Comparison of ENCODE assay signal across 13 mouse cellular contexts in the genomic region with DNA sequence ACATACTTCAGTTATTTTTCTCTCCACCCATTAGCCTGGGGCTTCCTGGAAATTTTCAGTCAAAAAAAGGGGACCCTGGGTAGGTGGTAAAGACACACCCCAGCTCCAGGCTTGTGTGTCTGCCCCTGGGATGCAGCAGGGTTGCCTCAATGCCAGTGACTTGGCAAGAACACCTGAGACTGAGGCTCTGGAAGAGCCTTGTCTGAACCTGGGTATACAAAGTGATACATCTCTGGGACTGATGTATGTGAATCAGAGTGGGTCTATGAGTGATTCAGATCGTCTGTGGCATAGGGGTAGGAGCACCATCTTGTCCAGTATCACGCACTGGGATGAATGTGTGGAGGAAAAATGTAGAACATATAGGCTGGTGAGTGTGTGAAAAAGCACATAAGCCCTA. TPM values are rescaled to one million over a fixed set of nuclear protein-coding genes. Genes with fewer than 3 reads are reported as not detected.
DNase-seq lines count a peak whose midpoint lies in the region; ATAC-seq and TF ChIP-seq lines count a peak whose summit lies in the region.
"Had no signal": no experiment of that assay in that cellular context is flagged by ENCODE, and none has a peak within 500 bp of the region (broad histone marks: within the 10 kb centered on the region; RNA-seq: fewer than 3 reads in every experiment).

No protein-coding gene starts in this region.

- no peaks in the 10 kb centered on the region for H3K9me3 ChIP-seq in liver, embryonic 11.5 days (ENCODE audit: control insufficient read depth, low read length)
- H3K9me3 ChIP-seq in liver, postnatal 0 days (ENCODE audit: low read length): no peaks in the 10 kb centered on the region
- no peaks in the 10 kb centered on the region for H3K9me3 ChIP-seq in forebrain, embryonic 13.5 days (replicated peaks)
- H3K9me3 ChIP-seq in limb, embryonic 15.5 days: no peaks in the 10 kb centered on the region

- peaks cover 23% of the 10 kb centered on the region for H3K4me1 ChIP-seq in liver, embryonic 11.5 days (replicated peaks; ENCODE audit: control insufficient read depth, insufficient read depth, low read length)
- peaks cover 10% of the 10 kb centered on the region for H3K4me1 ChIP-seq in liver, postnatal 0 days (ENCODE audit: insufficient read depth)
- H3K4me1 ChIP-seq in forebrain, embryonic 13.5 days: peaks cover 29% of the 10 kb centered on the region
- H3K4me1 ChIP-seq in limb, embryonic 15.5 days: peaks cover 61% of the 10 kb centered on the region

- no peak for TF ChIP-seq EP300 in liver, postnatal 0 days (IDR thresholded peaks at IDR 0.05; ENCODE audit: low read depth)

- WGBS in liver, embryonic 11.5 days: 82% methylated on average over 2 of the region's 2 CpGs
- 81% methylated on average over 2 of the region's 2 CpGs for WGBS in liver, postnatal 0 days (ENCODE audit: insufficient replicate concordance)
- WGBS in forebrain, embryonic 13.5 days: 88% methylated on average over 2 of the region's 2 CpGs
- WGBS in limb, embryonic 15.5 days: 73% methylated on average over 2 of the region's 2 CpGs

- 0 out of 2 replicates have a peak, but pooled peaks cover 2% of the 10 kb centered on the region for H3K27me3 ChIP-seq in liver, embryonic 11.5 days (replicated peaks; ENCODE audit: control insufficient read depth, insufficient read depth, low read length)
- H3K27me3 ChIP-seq in liver, postnatal 0 days (ENCODE audit: insufficient read depth, low read length): 0 out of 2 replicates have a peak, but pooled peaks cover 2% of the 10 kb centered on the region
- no peaks in the 10 kb centered on the region; the same call in 1 of the 2 replicates for H3K27me3 ChIP-seq in forebrain, embryonic 13.5 days
- no peaks in the 10 kb centered on the region for H3K27me3 ChIP-seq in limb, embryonic 15.5 days

- ATAC-seq in liver, embryonic 11.5 days (replicated peaks; ENCODE audit: low FRiP score): no peak
- ATAC-seq in liver, postnatal 0 days: no peak
- no peak for ATAC-seq in forebrain, embryonic 13.5 days
- ATAC-seq in limb, embryonic 15.5 days (ENCODE audit: insufficient number of reproducible peaks, low FRiP score, low TSS enrichment, low read depth): no peak

- TF ChIP-seq CTCF in gastrocnemius, adult 2 months (IDR thresholded peaks at IDR 0.05): no peak
- no peak for TF ChIP-seq CTCF in liver, postnatal 0 days (IDR thresholded peaks at IDR 0.05; ENCODE audit: low read depth)
- TF ChIP-seq CTCF in left cerebral cortex, adult 2 months (IDR thresholded peaks at IDR 0.05): no peak

- H3K9ac ChIP-seq in liver, embryonic 11.5 days (ENCODE audit: low read depth, low read length): no peak overlapping the region
- H3K9ac ChIP-seq in liver, postnatal 0 days (replicated peaks): no peak overlapping the region
- H3K9ac ChIP-seq in forebrain, embryonic 13.5 days: no peak overlapping the region
- peak overlapping the region; percentile 7; the same call in 1 of the 2 replicates for H3K9ac ChIP-seq in limb, embryonic 15.5 days

- H3K4me2 ChIP-seq in liver, embryonic 11.5 days: no peak overlapping the region; the same call in 1 of the 2 replicates
- no peak overlapping the region for H3K4me2 ChIP-seq in liver, postnatal 0 days (ENCODE audit: low read depth, low read length)
- peak overlapping the region; percentile 95; the same call in 1 of the 2 replicates for H3K4me2 ChIP-seq in forebrain, embryonic 13.5 days
- no peak overlapping the region for H3K4me2 ChIP-seq in limb, embryonic 15.5 days

- no peaks in the 10 kb centered on the region for H3K36me3 ChIP-seq in liver, embryonic 11.5 days (ENCODE audit: control insufficient read depth, insufficient read depth, low read length)
- H3K36me3 ChIP-seq in liver, postnatal 0 days (replicated peaks; ENCODE audit: insufficient read depth, low read length): no peaks in the 10 kb centered on the region
- no peaks in the 10 kb centered on the region for H3K36me3 ChIP-seq in forebrain, embryonic 13.5 days (ENCODE audit: poor library complexity, severe bottlenecking)
- no peaks in the 10 kb centered on the region for H3K36me3 ChIP-seq in limb, embryonic 15.5 days

- H3K4me3 ChIP-seq in gastrocnemius, adult 2 months: no peak overlapping the region
- H3K4me3 ChIP-seq in liver, embryonic 11.5 days (ENCODE audit: low read depth, low read length): no peak overlapping the region
- H3K4me3 ChIP-seq in liver, postnatal 0 days (ENCODE audit: low read depth, low read length): no peak overlapping the region
- H3K4me3 ChIP-seq in forebrain, embryonic 13.5 days: no peak overlapping the region
- H3K4me3 ChIP-seq in limb, embryonic 15.5 days: no peak overlapping the region
- H3K4me3 ChIP-seq in left cerebral cortex, adult 2 months: no peak overlapping the region

- DNase-seq in gastrocnemius, adult 2 months: no peak
- DNase-seq in gastrocnemius, adult 8-10 months (ENCODE audit: low spot score in 2 of 2): no peak
- DNase-seq in liver, embryonic 11.5 days (ENCODE audit: low spot score): no peak
- no peak for DNase-seq in liver, postnatal 0 days
- DNase-seq in T-cell, adult 2 months (ENCODE audit: low spot score): no peak
- DNase-seq in left cerebral cortex, adult 2 months (ENCODE audit: extremely low spot score in 1 of 2, low spot score in 2 of 2): no peak
- DNase-seq: adrenal gland, postnatal 10 days; cerebellum, adult 2 months had no signal

- intact Hi-C loops in gastrocnemius, adult 2 months (cut with DNase I): no loop called here
- intact Hi-C loops in left cerebral cortex, adult 2 months (cut with DNase I): no loop called here

- H3K27ac ChIP-seq in gastrocnemius, adult 2 months: peak overlapping the region; percentile 70
- H3K27ac ChIP-seq in liver, embryonic 11.5 days (ENCODE audit: low read depth, low read length): peak overlapping the region; percentile 16; the same call in 1 of the 2 replicates
- H3K27ac ChIP-seq in liver, postnatal 0 days (ENCODE audit: low read depth): no peak overlapping the region
- no peak overlapping the region for H3K27ac ChIP-seq in forebrain, embryonic 13.5 days
- peak overlapping the region; percentile 86 for H3K27ac ChIP-seq in limb, embryonic 15.5 days
- H3K27ac ChIP-seq in left cerebral cortex, adult 2 months: no peak overlapping the region
- H3K27ac ChIP-seq: liver, embryonic 14.5 days had no signal

RNA-seq across cellular contexts. Expression of gene Hspg2, which starts 1.0 kb away (rescaled TPM):
- 10 to 100 TPM; 55.2 to 77.5 TPM for total RNA-seq in gastrocnemius, adult 2 months (2021)
- 10 to 100 TPM; 42.0 to 54.1 (median 50.0) TPM for total RNA-seq in gastrocnemius, adult 8-10 months (2022)
- polyA plus RNA-seq in liver, embryonic 11.5 days (2014; fragmentation: Nextera tagmentation; extraction: Ambion mirVana): 19.9 and 20.8 TPM in 2 replicates
- polyA plus RNA-seq in liver, postnatal 0 days (2015; fragmentation: Nextera tagmentation; extraction: Ambion mirVana): 5.1 TPM in 2 replicates
- 4.8 and 6.5 TPM in 2 replicates for polyA plus RNA-seq in forebrain, embryonic 13.5 days (2015; fragmentation: Nextera tagmentation; extraction: Ambion mirVana)
- polyA plus RNA-seq in limb, embryonic 15.5 days (2015; fragmentation: Nextera tagmentation; extraction: Ambion mirVana): 40.6 and 44.5 TPM in 2 replicates
- total RNA-seq in left cerebral cortex, adult 2 months (2021): 1 to 10 TPM; 5.5 to 6.5 TPM

RNA-seq across cellular contexts. Expression of gene 1700013G24Rik, which starts 14.4 kb away (rescaled TPM):
- not detected for total RNA-seq in gastrocnemius, adult 2 months (2021)
- total RNA-seq in gastrocnemius, adult 8-10 months (2022): not detected
- polyA plus RNA-seq in liver, embryonic 11.5 days (2014; fragmentation: Nextera tagmentation; extraction: Ambion mirVana): not detected in 2 replicates
- polyA plus RNA-seq in liver, postnatal 0 days (2015; fragmentation: Nextera tagmentation; extraction: Ambion mirVana): not detected in 2 replicates
- not detected in 2 replicates for polyA plus RNA-seq in forebrain, embryonic 13.5 days (2015; fragmentation: Nextera tagmentation; extraction: Ambion mirVana)
- 0.23 and 0.40 TPM in 2 replicates for polyA plus RNA-seq in limb, embryonic 15.5 days (2015; fragmentation: Nextera tagmentation; extraction: Ambion mirVana)
- not detected for total RNA-seq in left cerebral cortex, adult 2 months (2021)
- total RNA-seq: adrenal gland, postnatal 10 days; granulocyte monocyte progenitor cell, adult 5-6 weeks; layer of hippocampus, adult 18-20 months had no signal
- polyA plus RNA-seq: cerebellum, adult 2 months; liver, embryonic 14.5 days had no signal

RNA-seq across cellular contexts. Expression of gene Cela3b, which starts 37.2 kb away (rescaled TPM):
- not detected for total RNA-seq in gastrocnemius, adult 2 months (2021)
- total RNA-seq in gastrocnemius, adult 8-10 months (2022): not detected
- not detected in 2 replicates for polyA plus RNA-seq in liver, embryonic 11.5 days (2014; fragmentation: Nextera tagmentation; extraction: Ambion mirVana)
- polyA plus RNA-seq in liver, postnatal 0 days (2015; fragmentation: Nextera tagmentation; extraction: Ambion mirVana): 0.42 and 6.5 TPM in 2 replicates
- polyA plus RNA-seq in forebrain, embryonic 13.5 days (2015; fragmentation: Nextera tagmentation; extraction: Ambion mirVana): not detected in 2 replicates
- polyA plus RNA-seq in limb, embryonic 15.5 days (2015; fragmentation: Nextera tagmentation; extraction: Ambion mirVana): 0.70 TPM in 1 of 2 replicates, not detected in the other
- total RNA-seq in left cerebral cortex, adult 2 months (2021): not detected
- total RNA-seq: adrenal gland, postnatal 10 days; granulocyte monocyte progenitor cell, adult 5-6 weeks; layer of hippocampus, adult 18-20 months had no signal
- polyA plus RNA-seq: cerebellum, adult 2 months had no signal

RNA-seq across cellular contexts. Expression of gene Cela3a, which starts 57.9 kb away (rescaled TPM):
- not detected for total RNA-seq in gastrocnemius, adult 2 months (2021)
- total RNA-seq in gastrocnemius, adult 8-10 months (2022): not detected
- not detected in 2 replicates for polyA plus RNA-seq in liver, embryonic 11.5 days (2014; fragmentation: Nextera tagmentation; extraction: Ambion mirVana)
- not detected in 2 replicates for polyA plus RNA-seq in liver, postnatal 0 days (2015; fragmentation: Nextera tagmentation; extraction: Ambion mirVana)
- not detected in 2 replicates for polyA plus RNA-seq in forebrain, embryonic 13.5 days (2015; fragmentation: Nextera tagmentation; extraction: Ambion mirVana)
- polyA plus RNA-seq in limb, embryonic 15.5 days (2015; fragmentation: Nextera tagmentation; extraction: Ambion mirVana): not detected in 2 replicates
- total RNA-seq in left cerebral cortex, adult 2 months (2021): not detected
- total RNA-seq: adrenal gland, postnatal 10 days; granulocyte monocyte progenitor cell, adult 5-6 weeks; layer of hippocampus, adult 18-20 months had no signal
- polyA plus RNA-seq: cerebellum, adult 2 months; liver, embryonic 14.5 days had no signal

Comparison
In these comparisons a context has a peak if more than half of its experiments do, and no peak if none do; other contexts are left out.
1. H3K27ac ChIP-seq: peak in gastrocnemius, adult 2 months (single experiment), liver, embryonic 11.5 days (single experiment) and limb, embryonic 15.5 days (single experiment); none in liver, postnatal 0 days (single experiment), forebrain, embryonic 13.5 days (single experiment) and left cerebral cortex, adult 2 months (single experiment).